Mouse (Mus musculus) brain, embryonic 14.5 days (tissue): ENCODE results near the gene Tppp. TPM values are rescaled to one million over a fixed set of nuclear protein-coding genes. Genes with fewer than 3 reads are reported as not detected.
"Not testable (repeated sequence)": the region's sequence is repeated elsewhere in the genome, so short reads cannot be mapped to it uniquely, and the experiment has no call there.

Source experiments
- DNase-seq: peaks from one replicate; pipeline ENCODE4 v3.0.0-alpha.2; 2011; ENCODE audit warnings: low read depth
- CTCF ChIP-seq: fragments of 200-500 bp; IDR thresholded peaks from 2 replicates; pipeline ENCODE4 v1.5.1; 2012; ENCODE audit warnings: inconsistent platforms, mild to moderate bottlenecking, moderate library complexity, borderline replicate concordance; ENCODE audit not compliant: insufficient read depth, insufficient read length; ENCODE audit errors: extremely low read depth
- POLR2A ChIP-seq: fragments of 200-500 bp; IDR thresholded peaks from 2 replicates; pipeline ENCODE4 v1.6.1; 2012; ENCODE audit warnings: mild to moderate bottlenecking, inconsistent platforms, borderline replicate concordance; ENCODE audit not compliant: poor library complexity, insufficient read depth, insufficient read length, severe bottlenecking; ENCODE audit errors: extremely low read depth
- polyA plus RNA-seq: library from polyadenylated mRNA; depleted of rRNA; stranded (reverse); fragments of >200 nt; gene quantifications from 2 replicates; pipeline ENCODE4 v1.2.3, GENCODE M21; 2012

The Tppp gene
- polyA plus RNA-seq, 1 experiment = 14.1 TPM

GRCm38 (mm10) chr13:74001492-74001891 is 7.7 kb upstream of the Tppp start:
- no peak for TF ChIP-seq CTCF
- no peak for TF ChIP-seq POLR2A
- no peak for DNase-seq

GRCm38 (mm10) chr13:74006881-74007280 is 2.3 kb upstream of the Tppp start:
- DNase-seq = not testable (repeated sequence)

- not testable (repeated sequence) for DNase-seq
These were observed 991 bp upstream of the Tppp start for GRCm38 (mm10) chr13:74008216-74008615.

GRCm38 (mm10) chr13:74009791-74010614 is 796 bp downstream of the Tppp start:
- peak; percentile 92 for DNase-seq
- TF ChIP-seq POLR2A = 0 out of 2 replicates have a peak, but pooled peaks have one; percentile 7
- TF ChIP-seq CTCF = no peak

- DNase-seq = peak; percentile 53
- TF ChIP-seq CTCF (no peak), POLR2A (no peak)
These were observed 1.5 kb downstream of the Tppp start for GRCm38 (mm10) chr13:74010678-74011077.

- peak; percentile 24 for DNase-seq
- TF ChIP-seq CTCF = no peak
- no peak for TF ChIP-seq POLR2A
These were observed 6.7 kb downstream of the Tppp start for GRCm38 (mm10) chr13:74015908-74016307.

GRCm38 (mm10) chr13:74017426-74017825 is 8.2 kb downstream of the Tppp start:
- TF ChIP-seq POLR2A (no peak), CTCF (no peak)
- DNase-seq = no peak

GRCm38 (mm10) chr13:74019006-74019405 is 9.8 kb downstream of the Tppp start:
- not testable (repeated sequence) for DNase-seq

- DNase-seq = peak; percentile 43
- no peak for TF ChIP-seq CTCF
- TF ChIP-seq POLR2A = no peak
These were observed 16.2 kb downstream of the Tppp start for GRCm38 (mm10) chr13:74025151-74026081.

- TF ChIP-seq POLR2A (no peak), CTCF (peak; percentile 67; the same call in 1 of the 2 replicates)
- peak; percentile 61 for DNase-seq
These were observed 17.0 kb downstream of the Tppp start for GRCm38 (mm10) chr13:74026215-74026614.

GRCm38 (mm10) chr13:74028116-74028515 is 18.9 kb downstream of the Tppp start:
- no peak for TF ChIP-seq POLR2A
- no peak for TF ChIP-seq CTCF
- no peak for DNase-seq

GRCm38 (mm10) chr13:74029013-74029412 is 19.8 kb downstream of the Tppp start:
- TF ChIP-seq POLR2A (no peak), CTCF (no peak)
- DNase-seq = no peak
